Mouse (Mus musculus): ENCODE data around the gene Gm16253.
"Not testable (repeated sequence)": the region's sequence is repeated elsewhere in the genome, so short reads cannot be mapped to it uniquely, and the experiment has no call there.

The Gm16253 gene

DNA sequence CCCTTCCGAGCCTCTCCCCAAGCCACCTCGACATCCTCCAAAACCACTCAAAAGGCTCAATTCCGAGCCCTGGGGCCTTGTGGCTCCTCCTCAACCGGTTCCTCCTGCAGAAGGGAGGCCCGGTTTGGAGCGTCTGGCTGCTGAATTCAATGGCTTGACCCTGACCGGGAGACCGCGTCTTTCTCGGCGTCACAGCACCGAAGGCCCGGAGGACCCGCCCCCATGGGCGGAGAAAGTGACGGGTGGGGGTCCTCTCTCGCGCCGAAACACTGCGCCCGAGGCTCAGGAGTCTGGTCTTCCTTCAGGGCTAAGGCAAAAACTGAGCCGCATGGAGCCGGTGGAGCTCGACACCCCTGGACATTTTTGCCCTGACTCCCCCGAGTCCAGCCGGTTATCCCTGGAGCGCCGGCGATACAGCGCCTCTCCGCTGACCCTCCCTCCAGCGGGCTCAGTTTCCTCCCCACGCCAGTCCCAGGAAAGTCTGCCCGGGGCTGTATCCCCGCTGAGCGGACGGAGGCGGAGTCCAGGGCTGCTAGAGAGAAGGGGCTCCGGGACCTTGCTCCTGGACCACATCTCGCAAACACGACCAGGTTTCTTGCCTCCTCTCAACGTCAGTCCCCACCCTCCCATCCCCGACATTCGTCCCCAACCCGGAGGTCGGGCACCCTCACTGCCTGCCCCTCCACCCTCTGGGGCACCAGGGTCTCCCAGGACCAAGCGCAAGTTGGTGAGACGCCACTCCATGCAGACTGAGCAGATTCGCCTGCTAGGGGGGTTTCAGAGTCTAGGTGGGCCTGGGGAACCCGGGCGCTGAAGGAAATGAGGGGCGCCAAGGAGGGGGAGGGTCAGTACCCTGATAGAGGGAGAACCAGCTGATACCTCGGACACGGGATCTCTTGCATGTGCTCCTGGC is 21.6 kb downstream of the Gm16253 start:
- DNase-seq (ENCODE audit: low spot score): no peak

DNA sequence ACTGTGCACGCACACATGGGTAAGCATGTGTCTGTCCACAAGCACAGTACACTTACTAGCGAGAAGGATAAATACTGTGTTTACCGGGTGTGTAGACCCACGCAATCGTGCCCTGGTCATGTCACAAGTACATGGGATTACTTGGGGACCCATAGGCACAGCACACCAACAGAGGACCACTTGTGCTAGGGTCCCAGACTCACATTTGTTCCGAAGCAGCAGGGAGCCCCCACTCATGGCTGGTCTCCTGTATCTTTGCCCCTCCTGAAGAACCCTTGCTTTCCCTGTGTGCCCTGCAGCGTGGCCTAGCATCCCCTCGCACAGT is 22.2 kb downstream of the Gm16253 start:
- no peak for DNase-seq (ENCODE audit: low spot score)

DNA sequence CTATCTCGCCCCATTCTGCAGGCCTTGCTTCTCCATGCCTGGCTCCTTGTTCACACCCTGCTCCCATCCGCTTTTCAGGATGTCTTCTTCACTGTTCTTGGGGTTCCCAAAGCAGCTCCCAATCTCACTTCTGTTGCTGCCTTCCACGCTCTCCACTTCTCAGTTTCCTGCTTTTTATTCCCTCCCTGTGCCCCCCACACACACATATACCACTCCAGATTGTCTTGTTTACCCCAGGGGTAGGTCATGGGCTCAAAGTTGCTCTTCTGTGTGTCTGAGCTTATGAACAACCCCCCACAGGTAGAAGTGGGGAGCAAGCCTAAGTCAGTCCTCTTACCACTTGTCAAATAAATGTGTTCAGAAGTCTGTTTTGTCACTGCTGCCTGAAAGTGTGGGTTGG is 22.6 kb downstream of the Gm16253 start:
- DNase-seq (ENCODE audit: low spot score): no peak

DNA sequence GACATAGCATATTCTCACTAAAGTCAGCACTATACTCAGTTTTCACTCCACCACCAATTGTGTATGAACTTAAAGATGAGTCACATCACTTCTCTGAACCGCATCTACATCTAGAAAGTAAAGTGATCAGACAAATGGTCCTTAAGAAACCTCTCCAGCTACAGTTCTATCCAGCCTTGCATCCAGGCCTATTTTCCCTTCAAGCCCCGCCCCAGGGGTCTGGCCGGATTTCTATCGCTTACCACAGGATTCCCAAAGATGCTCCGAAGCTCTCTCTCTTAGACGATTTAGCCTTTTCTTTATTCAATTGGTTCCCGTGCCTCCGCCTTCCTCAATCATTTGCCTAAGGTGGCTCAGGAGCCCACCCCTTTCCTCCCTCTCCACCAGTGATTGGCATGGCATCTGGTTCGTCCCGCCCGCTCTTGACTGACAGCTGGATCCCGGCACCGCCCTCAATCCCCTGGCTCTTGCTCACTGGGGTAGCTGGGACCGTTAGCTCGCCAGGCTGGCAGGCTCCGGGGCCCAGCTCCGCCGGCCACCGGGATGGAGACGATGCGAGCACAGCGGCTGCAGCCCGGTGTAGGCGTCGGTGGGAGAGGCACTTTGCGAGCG is 24.0 kb downstream of the Gm16253 start, which contains the start of gene Lix1l:
TSS of gene Lix1l (plus strand) at position 511 of the 612 bp plus-strand sequence.
- DNase-seq (ENCODE audit: low spot score): no peak

DNA sequence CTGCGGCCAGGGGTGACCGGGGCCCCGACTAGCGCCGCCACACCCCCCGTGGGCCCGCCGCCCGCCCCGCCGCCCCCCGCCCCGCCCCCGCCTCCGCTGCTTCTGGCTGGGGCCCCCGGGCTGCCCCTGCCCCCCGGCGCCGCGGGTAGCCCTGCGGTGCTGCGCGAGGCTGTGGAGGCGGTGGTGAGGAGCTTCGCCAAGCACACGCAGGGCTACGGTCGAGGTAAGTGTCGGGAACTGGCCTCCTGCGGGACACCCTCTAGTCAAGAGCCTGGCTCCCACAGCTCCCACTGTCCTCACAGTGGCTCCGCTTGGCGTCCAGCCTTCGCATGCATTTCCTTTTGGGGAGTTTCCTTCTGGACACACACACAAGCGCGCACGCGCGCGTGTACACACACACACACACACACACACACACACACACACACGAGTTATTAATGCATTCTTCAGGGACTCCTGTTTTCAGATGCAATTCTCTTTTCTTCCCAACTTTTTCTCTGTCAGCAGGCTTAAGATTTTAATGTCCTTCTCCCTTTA is 24.5 kb downstream of the Gm16253 start:
- no peak for DNase-seq (ENCODE audit: low spot score)

DNA sequence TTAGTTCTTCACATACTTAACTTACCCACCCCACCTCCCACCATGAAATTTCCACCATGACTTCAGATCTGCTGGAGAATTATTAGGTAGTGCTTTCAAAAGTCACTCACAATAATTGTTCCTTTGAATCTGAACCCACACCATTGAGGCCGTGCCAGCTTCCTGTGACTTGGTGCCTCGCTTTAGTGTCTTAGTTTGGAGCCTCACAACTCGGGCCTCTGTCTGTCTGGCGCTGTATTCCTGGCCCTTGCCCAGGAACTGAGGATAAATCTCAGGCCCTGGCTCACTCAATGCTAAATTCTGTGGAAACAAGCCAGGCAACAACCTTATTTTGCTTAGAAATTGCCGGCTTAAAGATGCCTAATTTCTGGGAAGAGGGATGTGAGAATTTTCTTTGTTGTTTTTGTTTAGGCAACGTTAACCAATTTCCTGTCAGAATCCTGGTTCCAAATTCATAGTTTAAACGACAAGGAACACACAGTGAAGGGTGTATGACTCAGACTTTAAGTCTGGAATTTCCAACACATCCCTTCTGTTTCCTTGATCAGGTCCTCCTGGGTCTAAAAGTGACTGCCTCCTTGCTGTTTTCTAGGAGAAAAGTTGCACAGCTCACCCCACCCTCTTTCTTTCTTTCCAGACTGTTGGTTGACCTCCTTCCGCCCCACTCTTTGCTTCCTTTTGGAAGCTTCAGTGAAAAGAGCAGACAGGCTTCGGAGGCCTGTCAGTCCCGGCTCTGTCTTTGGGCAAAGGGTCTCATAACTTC is 25.3 kb downstream of the Gm16253 start:
- DNase-seq (ENCODE audit: low spot score): no peak

DNA sequence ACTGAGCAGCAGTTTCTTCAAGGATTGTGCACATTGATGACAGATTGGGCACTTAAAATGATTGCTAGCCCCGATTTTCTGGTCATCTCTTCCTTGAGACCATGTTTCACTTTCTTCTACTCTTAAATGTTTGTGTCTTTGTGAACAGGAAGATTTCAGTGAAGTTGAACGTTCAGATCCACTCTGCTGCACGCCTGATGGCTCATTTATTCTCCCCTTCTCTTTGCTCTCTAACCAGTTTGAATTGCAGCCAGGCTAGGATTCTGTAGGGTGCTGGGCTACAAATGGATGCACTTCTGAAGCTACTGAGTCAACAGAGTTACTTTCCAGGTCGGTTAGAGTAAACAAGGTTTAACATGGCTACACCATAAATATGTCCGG is 25.9 kb downstream of the Gm16253 start:
- DNase-seq (ENCODE audit: low spot score): no peak

DNA sequence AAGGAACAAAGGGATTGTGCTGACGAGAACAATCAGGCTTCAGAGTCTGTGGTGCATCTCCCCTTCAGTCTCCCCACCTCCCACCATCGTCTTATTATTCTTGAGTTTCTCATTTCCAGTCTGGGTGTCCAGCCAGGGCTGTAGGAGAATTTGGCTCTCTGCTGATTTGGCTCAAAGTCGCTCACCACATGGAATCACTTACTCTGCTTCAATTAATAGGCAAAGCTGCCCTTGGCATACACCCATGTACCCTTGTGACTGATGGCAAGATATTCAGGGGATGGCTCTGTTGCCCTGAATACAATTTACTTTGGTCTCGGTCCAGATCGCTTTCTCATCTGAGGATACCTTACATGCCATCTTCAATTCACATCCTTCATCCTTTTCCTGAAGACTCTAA is 26.5 kb downstream of the Gm16253 start:
- no peak for DNase-seq (ENCODE audit: low spot score)

DNA sequence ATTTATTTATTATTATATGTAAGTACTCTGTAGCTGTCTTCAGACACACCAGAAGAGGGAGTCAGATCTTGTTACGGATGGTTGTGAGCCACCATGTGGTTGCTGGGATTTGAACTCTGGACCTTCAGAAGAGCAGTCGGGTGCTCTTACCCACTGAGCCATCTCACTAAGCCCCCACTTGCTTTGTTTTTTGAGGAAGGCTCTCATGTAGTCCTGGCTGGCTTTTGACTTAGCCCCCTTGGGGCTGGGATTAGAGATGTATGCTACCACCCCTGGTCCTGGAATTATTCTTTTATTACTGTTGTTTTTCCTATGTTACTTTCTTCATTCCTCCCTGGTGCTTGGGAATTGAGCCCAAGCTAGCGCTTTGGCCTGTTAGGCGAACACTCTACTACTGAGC is 29.2 kb downstream of the Gm16253 start:
- DNase-seq (ENCODE audit: low spot score): not testable (repeated sequence)

DNA sequence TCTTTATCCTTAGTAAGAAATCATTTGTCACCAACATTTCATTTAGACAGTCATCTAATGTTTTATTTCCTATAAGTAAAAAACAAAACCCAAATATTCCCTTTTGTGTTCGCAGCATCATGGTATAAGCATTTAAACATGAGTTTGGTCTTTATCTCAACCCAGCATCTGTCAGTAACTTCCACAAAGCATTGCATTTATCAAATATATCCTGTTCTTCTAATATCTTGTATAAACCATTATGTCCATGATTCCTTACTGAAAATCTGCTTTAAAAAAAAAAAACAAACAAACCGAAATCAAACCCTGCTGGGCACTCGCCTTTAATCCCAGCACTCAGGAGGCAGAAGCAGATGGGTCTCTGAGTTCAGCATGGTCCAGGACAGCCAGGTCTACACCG is 29.8 kb downstream of the Gm16253 start:
- no peak for DNase-seq (ENCODE audit: low spot score)

DNA sequence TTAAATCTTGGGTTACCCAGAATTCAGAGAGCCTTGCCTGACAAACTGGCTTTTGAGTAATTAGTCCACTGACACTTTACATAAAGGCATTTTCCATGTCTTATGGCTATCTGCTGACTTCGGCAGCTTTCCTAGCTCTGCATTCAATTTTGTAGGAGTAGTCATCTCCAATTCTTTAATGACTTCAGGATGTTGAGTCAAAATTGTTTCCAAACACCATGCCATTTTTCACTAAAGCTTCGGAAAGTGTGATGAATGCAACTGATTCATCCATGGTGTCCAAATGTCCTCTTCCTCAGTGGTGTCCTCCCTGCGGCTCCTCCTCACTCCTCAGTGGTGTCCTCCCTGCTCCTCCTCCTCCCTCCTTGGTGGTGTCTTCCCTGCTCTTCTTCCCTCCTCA is 41.2 kb downstream of the Gm16253 start:
- no peak for DNase-seq (ENCODE audit: low spot score)

DNA sequence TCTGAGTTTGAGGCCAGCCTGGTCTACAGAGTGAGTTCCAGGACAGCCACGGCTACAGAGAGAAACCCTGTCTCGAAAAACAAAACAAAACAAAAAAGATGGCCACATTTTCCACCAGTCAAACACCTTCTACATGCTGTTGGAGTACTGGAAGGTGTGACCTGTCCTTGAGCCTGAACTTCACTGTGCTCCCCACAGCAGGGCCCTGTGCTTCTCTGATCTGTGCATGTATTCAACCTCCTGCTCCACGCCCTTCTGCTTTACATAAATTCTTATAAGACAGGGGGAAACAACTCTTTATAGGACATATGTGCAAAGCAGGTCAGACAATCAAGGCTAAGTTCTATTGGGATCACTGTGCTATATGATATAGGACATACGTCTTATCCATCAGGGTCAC is 46.4 kb downstream of the Gm16253 start:
- no peak for DNase-seq (ENCODE audit: low spot score)

DNA sequence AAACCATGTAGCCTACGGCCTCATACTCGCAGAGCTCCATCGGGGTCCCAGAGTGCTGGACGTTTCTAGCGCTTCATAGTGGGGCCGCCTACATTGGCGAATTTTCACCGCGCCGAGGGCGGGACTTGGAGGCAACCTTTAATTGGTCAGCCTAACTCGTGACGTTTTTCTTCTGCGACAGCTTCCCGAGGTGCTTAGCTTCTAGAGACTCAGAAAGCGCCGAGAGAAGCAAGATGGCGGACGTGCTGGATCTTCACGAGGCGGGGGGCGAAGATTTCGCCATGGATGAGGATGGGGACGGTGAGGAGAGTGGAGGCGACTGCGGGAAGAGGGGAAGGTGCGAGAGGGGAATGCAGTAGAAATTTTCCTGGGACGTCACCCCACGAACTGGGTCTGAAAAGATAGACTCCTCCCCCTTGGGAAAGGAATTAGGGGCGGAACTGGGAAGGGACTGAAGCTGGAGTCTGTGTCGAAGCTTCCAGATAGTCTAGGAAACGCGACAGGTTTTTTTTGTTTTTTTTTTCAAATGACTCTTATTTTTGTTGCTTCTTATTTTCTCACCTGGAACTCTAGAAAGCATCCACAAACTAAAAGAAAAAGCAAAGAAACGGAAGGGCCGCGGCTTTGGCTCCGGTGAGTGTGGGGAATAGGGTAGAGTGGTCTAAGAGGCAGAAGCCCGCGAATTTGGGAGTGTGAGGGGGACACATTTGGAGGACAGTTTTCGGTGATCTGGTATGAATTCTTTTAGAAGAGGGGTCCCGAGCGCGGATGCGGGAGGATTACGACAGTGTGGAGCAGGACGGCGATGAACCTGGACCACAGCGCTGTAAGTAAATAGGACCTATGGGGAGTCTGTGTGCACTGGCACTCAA is 53.2 kb downstream of the Gm16253 start, which contains the start of gene Rbm8a:
TSS of gene Rbm8a (plus strand) at position 205 of the 872 bp plus-strand sequence.
- DNase-seq (ENCODE audit: low spot score): peak; percentile 94

All from layer of hippocampus, adult 9-10 months (tissue).